Mouse (Mus musculus) C2C12 (cell line): ENCODE data around the gene Zmat3. TPM values are rescaled to one million over a fixed set of nuclear protein-coding genes. Genes with fewer than 3 reads are reported as not detected.

ENCODE experiments used
- H3K27me3 ChIP-seq: one replicate; pipeline ENCODE4 v1.6.1; 2011; ENCODE audit not compliant: control insufficient read depth, insufficient read depth, insufficient read length
- H3K36me3 ChIP-seq: one replicate; pipeline ENCODE4 v1.6.1; 2011; ENCODE audit not compliant: control insufficient read depth, insufficient read depth
- H3K4me3 ChIP-seq: one replicate; pipeline ENCODE4 v1.5.1; 2011; ENCODE audit warnings: mild to moderate bottlenecking, control low read depth; ENCODE audit not compliant: poor library complexity, insufficient read depth, severe bottlenecking
- H3K79me2 ChIP-seq: one replicate; pipeline ENCODE4 v1.6.1; 2011; ENCODE audit not compliant: control insufficient read depth, insufficient read depth
- H3K79me3 ChIP-seq: one replicate; pipeline ENCODE4 v1.6.1; 2011; ENCODE audit warnings: low read depth, control low read depth
- H3ac ChIP-seq: one replicate; pipeline ENCODE3; 2011; ENCODE audit warnings: low read depth; ENCODE audit not compliant: control insufficient read depth, insufficient read length
- CEBPB ChIP-seq: IDR thresholded peaks from one replicate; pipeline ENCODE4 v1.6.1; 2011; ENCODE audit warnings: low read depth, mild to moderate bottlenecking, control low read depth, moderate library complexity
- CTCF ChIP-seq: IDR thresholded peaks from one replicate; pipeline ENCODE4 v1.5.1; 2011; ENCODE audit not compliant: control insufficient read depth, insufficient read depth, insufficient read length
- FOSL1 ChIP-seq: IDR thresholded peaks from one replicate; pipeline ENCODE4 v1.8.0; 2011; ENCODE audit warnings: mild to moderate bottlenecking, low read length; ENCODE audit not compliant: poor library complexity, insufficient read depth, severe bottlenecking
- MAX ChIP-seq: IDR thresholded peaks from one replicate; pipeline ENCODE4 v1.6.1; 2011; ENCODE audit warnings: mild to moderate bottlenecking, control low read depth
- MYOD1 ChIP-seq: IDR thresholded peaks from one replicate; pipeline ENCODE4 v1.6.1; 2011; ENCODE audit warnings: low read depth; ENCODE audit not compliant: control insufficient read depth, insufficient read length
- MYOG ChIP-seq: IDR thresholded peaks from one replicate; pipeline ENCODE4 v1.6.1; 2011; ENCODE audit not compliant: control insufficient read depth, insufficient read length; ENCODE audit errors: extremely low read depth
- USF1 ChIP-seq: IDR thresholded peaks from one replicate; pipeline ENCODE4 v1.6.1; 2011; ENCODE audit warnings: low read depth, mild to moderate bottlenecking, control low read depth, moderate library complexity
- polyA plus RNA-seq: library from polyadenylated mRNA; unstranded; fragments of >200 nt; fragmentation: generic; extraction: Trizol; gene quantifications from one replicate; pipeline ENCODE4 v1.2.1, GENCODE M21; 2012; ENCODE audit warnings: missing spikeins

Zmat3 gene
- polyA plus RNA-seq, 1 experiment: 14.7 TPM

DNA sequence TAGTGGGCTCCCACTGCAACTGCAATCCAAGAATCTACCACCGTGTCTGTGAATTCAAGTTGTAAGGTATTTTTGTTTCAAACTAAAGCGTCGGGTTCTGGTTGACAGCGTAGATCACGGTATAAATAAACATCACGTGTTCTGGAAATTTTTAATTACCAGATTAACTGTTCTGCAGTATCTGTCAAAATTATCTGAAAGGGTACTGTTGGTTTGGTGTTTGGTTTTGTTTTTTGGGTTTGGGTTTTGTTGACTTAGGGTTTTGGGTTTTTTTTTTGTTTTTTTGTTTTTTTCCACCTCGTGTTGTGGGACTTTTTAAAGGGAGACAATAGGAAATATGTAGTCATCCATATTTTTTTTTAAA, 32.3 kb upstream of the Zmat3 start:
- no peak for TF ChIP-seq MYOG
- peak; percentile 19 for TF ChIP-seq USF1

DNA sequence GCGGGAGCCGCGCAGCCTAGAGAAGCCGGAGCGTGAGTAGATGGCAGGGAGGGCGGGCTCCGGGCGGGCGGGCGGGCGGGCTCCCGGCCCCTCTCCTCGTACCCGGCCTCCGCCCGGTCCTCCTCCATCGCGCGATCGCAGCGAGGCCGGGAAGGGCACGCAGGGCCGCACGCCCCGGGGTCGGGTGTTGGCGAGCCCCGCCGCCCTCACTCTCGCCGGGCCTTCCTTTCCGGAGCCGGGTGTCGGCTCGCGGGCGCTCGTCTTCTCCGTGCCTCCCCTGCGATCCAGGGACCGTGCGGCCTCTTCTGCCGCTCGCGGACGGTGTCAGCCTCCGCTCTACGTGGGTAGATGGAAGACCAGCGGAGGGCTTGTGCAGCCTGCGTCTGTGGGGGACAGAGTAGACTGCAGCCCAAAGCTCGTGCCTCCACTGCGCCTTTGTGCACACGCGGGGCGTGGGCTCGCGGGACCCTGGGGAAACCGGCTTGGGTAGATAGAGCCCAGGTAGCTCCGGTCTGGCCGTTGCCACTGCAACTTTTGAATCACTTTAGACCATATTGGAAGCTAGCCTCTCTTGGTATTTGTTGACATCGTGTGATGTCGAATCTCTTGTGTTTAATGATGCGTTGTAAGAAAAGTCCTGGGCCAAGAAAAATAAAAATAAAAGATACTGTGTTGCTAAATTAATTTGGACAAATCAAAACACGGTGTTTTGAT, 31.8 kb upstream of the Zmat3 start, which contains the start of gene Pik3ca:
Gene Pik3ca (plus strand): TSS at position 211 of the 714 bp plus-strand sequence.
- Histone ChIP-seq H3K36me3 (no peaks in the 10 kb centered on the region), H3K79me2 (peaks cover 53% of the 10 kb centered on the region), H3K79me3 (peaks cover 47% of the 10 kb centered on the region), H3K4me3 (peak within 1 kb of the TSS; percentile 71), H3ac (peak within 1 kb of the TSS; percentile 91), H3K27me3 (no peaks in the 10 kb centered on the region)
- TF ChIP-seq CTCF (no peak), FOSL1 (no peak), MYOD1 (no peak), CEBPB (no peak), MAX (no peak), MYOG (no peak), USF1 (no peak)

More for the DNA sequence above, 32.3 kb upstream of the Zmat3 start:
- Histone ChIP-seq H3ac (no peak overlapping the region), H3K79me3 (peaks cover 52% of the 10 kb centered on the region), H3K4me3 (peak overlapping the region; percentile 71), H3K27me3 (no peaks in the 10 kb centered on the region), H3K79me2 (peaks cover 58% of the 10 kb centered on the region), H3K36me3 (no peaks in the 10 kb centered on the region)

GRCm38 (mm10) chr3:32396794-32397460, 31.1 kb upstream of the Zmat3 start:
- no peak for TF ChIP-seq CTCF
- TF ChIP-seq MAX: peak; percentile 65
- H3K79me2 ChIP-seq: peaks cover 46% of the 10 kb centered on the region
- no peaks in the 10 kb centered on the region for H3K27me3 ChIP-seq

GRCm38 (mm10) chr3:32395771-32396551, 30.1 kb upstream of the Zmat3 start:
- Histone ChIP-seq H3K36me3 (no peaks in the 10 kb centered on the region), H3K4me3 (peak overlapping the region; percentile 71), H3K79me2 (peaks cover 36% of the 10 kb centered on the region), H3K27me3 (no peaks in the 10 kb centered on the region), H3K79me3 (peaks cover 34% of the 10 kb centered on the region), H3ac (peak overlapping the region; percentile 46)
- TF ChIP-seq MAX: no peak
- no peak for TF ChIP-seq USF1
- TF ChIP-seq MYOG: no peak
- TF ChIP-seq FOSL1: no peak
- TF ChIP-seq MYOD1: no peak
- no peak for TF ChIP-seq CEBPB
- no peak for TF ChIP-seq CTCF

More at GRCm38 (mm10) chr3:32396794-32397460, 31.1 kb upstream of the Zmat3 start:
- Histone ChIP-seq H3ac (peak overlapping the region; percentile 91), H3K4me3 (peak overlapping the region; percentile 71), H3K36me3 (no peaks in the 10 kb centered on the region), H3K79me3 (peaks cover 43% of the 10 kb centered on the region)

GRCm38 (mm10) chr3:32393986-32394385, 28.2 kb upstream of the Zmat3 start:
- Histone ChIP-seq H3K79me2 (peaks cover 16% of the 10 kb centered on the region), H3K27me3 (no peaks in the 10 kb centered on the region)
- TF ChIP-seq MYOD1 (no peak), MAX (no peak)

GRCm38 (mm10) chr3:32392841-32393240, 27.0 kb upstream of the Zmat3 start:
- TF ChIP-seq MAX (no peak), USF1 (no peak), FOSL1 (no peak), CTCF (no peak)
- H3K4me3 ChIP-seq: no peak overlapping the region
- no peaks in the 10 kb centered on the region for H3K36me3 ChIP-seq
- peaks cover 5% of the 10 kb centered on the region for H3K79me2 ChIP-seq
- no peak overlapping the region for H3ac ChIP-seq
- no peaks in the 10 kb centered on the region for H3K27me3 ChIP-seq
- H3K79me3 ChIP-seq: peaks cover 3% of the 10 kb centered on the region

More at GRCm38 (mm10) chr3:32393986-32394385, 28.2 kb upstream of the Zmat3 start:
- H3K36me3 ChIP-seq: no peaks in the 10 kb centered on the region
- peaks cover 15% of the 10 kb centered on the region for H3K79me3 ChIP-seq
- H3ac ChIP-seq: no peak overlapping the region
- H3K4me3 ChIP-seq: no peak overlapping the region
